Mouse (Mus musculus) CH12.LX (cell line): ENCODE results near the gene Cdca3. TPM values are rescaled to one million over a fixed set of nuclear protein-coding genes. Genes with fewer than 3 reads are reported as not detected.

Experiments used
- DNase-seq: peaks from one replicate; pipeline ENCODE4 v3.0.0-alpha.2; 2013; ENCODE audit errors: extremely low read depth
- H3K27ac ChIP-seq: 2 replicates; pipeline ENCODE4 v1.5.1; 2012; ENCODE audit warnings: low read depth, mild to moderate bottlenecking, control low read depth, moderate library complexity; ENCODE audit not compliant: insufficient read depth
- H3K27me3 ChIP-seq: replicated peaks from 2 replicates; pipeline ENCODE3; 2012; ENCODE audit warnings: inconsistent platforms
- H3K36me3 ChIP-seq, 2 experiments: replicated peaks in 1 of 2; 2 replicates each; pipeline versions ENCODE3 to v1.6.1; 2012; ENCODE audit warnings: inconsistent platforms in 1 of 2, low read length in 1 of 2, mild to moderate bottlenecking in 1 of 2, mixed read lengths in 1 of 2, moderate library complexity in 1 of 2; ENCODE audit not compliant: control insufficient read depth in 1 of 2, insufficient read depth in 1 of 2
- H3K4me1 ChIP-seq, 2 experiments: 2 replicates each; pipeline ENCODE4 v1.6.1; 2012; ENCODE audit warnings: inconsistent platforms in 1 of 2, moderate library complexity in 1 of 2; ENCODE audit not compliant: insufficient read depth in 2 of 2, control insufficient read depth in 1 of 2
- H3K4me2 ChIP-seq: 2 replicates; pipeline ENCODE4 v1.6.1; 2012; ENCODE audit warnings: low read depth, mild to moderate bottlenecking, control low read depth; ENCODE audit not compliant: poor library complexity, insufficient read depth, severe bottlenecking
- H3K4me3 ChIP-seq, 3 experiments: fragments of 150-350 bp in 1 of 3; sonication (generic) in 1 of 3; replicated peaks in 1 of 3; 2 replicates each; pipeline versions ENCODE3 to v1.5.1; 2011 to 2012; ENCODE audit warnings: low read depth in 2 of 3, low read length in 2 of 3, mild to moderate bottlenecking in 2 of 3, moderate library complexity in 2 of 3, control low read depth in 1 of 3, improper control_type of control experiment in 1 of 3, inconsistent platforms in 1 of 3, mixed read lengths in 1 of 3; ENCODE audit not compliant: poor library complexity in 1 of 3
- H3K79me2 ChIP-seq: replicated peaks from 2 replicates; pipeline ENCODE4 v1.6.1; 2012; ENCODE audit warnings: mild to moderate bottlenecking, moderate library complexity; ENCODE audit not compliant: control insufficient read depth, poor library complexity, insufficient read depth, severe bottlenecking; ENCODE audit errors: extremely low read depth
- H3K9ac ChIP-seq: 2 replicates; pipeline ENCODE4 v1.6.1; 2012; ENCODE audit warnings: low read depth, mild to moderate bottlenecking, control low read depth, moderate library complexity; ENCODE audit not compliant: insufficient read depth
- H3K9me3 ChIP-seq: replicated peaks from 2 replicates; pipeline ENCODE3; 2012; ENCODE audit warnings: low read length, inconsistent platforms, mixed read lengths
- E2F4 ChIP-seq: IDR thresholded peaks from 2 replicates; pipeline ENCODE4 v1.6.1; 2011; ENCODE audit warnings: low read depth, low read length, improper control_type of control experiment; ENCODE audit not compliant: insufficient replicate concordance
- ELF1 ChIP-seq: IDR thresholded peaks from 2 replicates; pipeline ENCODE4 v1.6.1; 2014; ENCODE audit warnings: low read depth, mild to moderate bottlenecking, inconsistent platforms, low read length, improper control_type of control experiment
- EP300 ChIP-seq: IDR thresholded peaks from 2 replicates; pipeline ENCODE4 v1.6.1; 2011; ENCODE audit warnings: low read length, improper control_type of control experiment
- ETS1 ChIP-seq: conservative IDR thresholded peaks from 2 replicates; pipeline ENCODE4 v1.6.1; 2012; ENCODE audit warnings: low read depth, mild to moderate bottlenecking, inconsistent platforms, low read length, improper control_type of control experiment, moderate library complexity
- GABPA ChIP-seq: IDR thresholded peaks from 2 replicates; pipeline ENCODE4 v1.6.1; 2012; ENCODE audit warnings: low read depth, low read length, improper control_type of control experiment, inconsistent platforms; ENCODE audit not compliant: insufficient replicate concordance
- HCFC1 ChIP-seq: IDR thresholded peaks from 2 replicates; pipeline ENCODE4 v1.6.1; 2012; ENCODE audit warnings: low read depth, mild to moderate bottlenecking, inconsistent platforms, low read length, improper control_type of control experiment
- IRF4 ChIP-seq: IDR thresholded peaks from 2 replicates; pipeline ENCODE4 v1.6.1; 2014; ENCODE audit warnings: low read depth, mild to moderate bottlenecking, inconsistent platforms, low read length, improper control_type of control experiment
- MAFK ChIP-seq: IDR thresholded peaks from 2 replicates; pipeline ENCODE4 v1.6.1; 2011; ENCODE audit warnings: low read length, improper control_type of control experiment; ENCODE audit not compliant: insufficient replicate concordance
- MAX ChIP-seq: IDR thresholded peaks from 2 replicates; pipeline ENCODE4 v1.6.1; 2011; ENCODE audit warnings: low read length, improper control_type of control experiment
- MAZ ChIP-seq: IDR thresholded peaks from 2 replicates; pipeline ENCODE4 v1.6.1; 2012; ENCODE audit warnings: low read depth, mild to moderate bottlenecking, inconsistent platforms, low read length, improper control_type of control experiment, moderate library complexity
- MXI1 ChIP-seq: IDR thresholded peaks from 2 replicates; pipeline ENCODE4 v1.6.1; 2011; ENCODE audit warnings: mild to moderate bottlenecking, low read depth, low read length, improper control_type of control experiment
- MYC ChIP-seq: IDR thresholded peaks from 2 replicates; pipeline ENCODE4 v1.6.1; 2011; ENCODE audit warnings: low read depth, mild to moderate bottlenecking, improper control_type of control experiment, low read length
- NELFE ChIP-seq: IDR thresholded peaks from 2 replicates; pipeline ENCODE4 v1.6.1; 2011; ENCODE audit warnings: low read depth, low read length, improper control_type of control experiment
- POLR2A ChIP-seq: IDR thresholded peaks from 2 replicates; pipeline ENCODE4 v1.6.1; 2011; ENCODE audit warnings: low read depth, mild to moderate bottlenecking, improper control_type of control experiment, low read length
- POLR2AphosphoS2 ChIP-seq: IDR thresholded peaks from 2 replicates; pipeline ENCODE4 v1.6.1; 2011; ENCODE audit warnings: low read depth, low read length, improper control_type of control experiment
- RAD21 ChIP-seq: IDR thresholded peaks from 2 replicates; pipeline ENCODE4 v1.6.1; 2011; ENCODE audit warnings: low read depth, mild to moderate bottlenecking, low read length, improper control_type of control experiment, moderate library complexity
- SMC3 ChIP-seq: IDR thresholded peaks from 2 replicates; pipeline ENCODE4 v1.6.1; 2011; ENCODE audit warnings: low read depth, low read length, improper control_type of control experiment
- TBP ChIP-seq: conservative IDR thresholded peaks from 2 replicates; pipeline ENCODE4 v1.6.1; 2011; ENCODE audit warnings: low read depth, low read length, improper control_type of control experiment
- ZC3H11A ChIP-seq: IDR thresholded peaks from 2 replicates; pipeline ENCODE4 v1.6.1; 2012; ENCODE audit warnings: low read depth, mild to moderate bottlenecking, inconsistent platforms, low read length, improper control_type of control experiment
- ZNF384 ChIP-seq: IDR thresholded peaks from 2 replicates; pipeline ENCODE4 v1.6.1; 2012; ENCODE audit warnings: low read depth, low read length, improper control_type of control experiment, inconsistent platforms
- dilution Hi-C: fragments of 300-500 bp; cut with MboI; formaldehyde crosslinking; loops from 2 replicates; pipeline ENCODE4 v1.14.3; 2020; ENCODE audit warnings: low sequenced_read_pairs; ENCODE audit not compliant: extremely low pct_unique_long_range_greater_than_20kb, extremely low pct_ligation_motif_present
- in situ Hi-C: fragments of 300-500 bp; cut with MboI; formaldehyde crosslinking; loops from 3 replicates; pipeline ENCODE4 v1.14.3; 2019; ENCODE audit warnings: low sequenced_read_pairs, low pct_ligation_motif_present, low pct_unique_long_range_greater_than_20kb, mixed read lengths
- polyA plus RNA-seq: library from polyadenylated mRNA; unstranded; fragments of >175 nt; gene quantifications from 2 replicates; pipeline ENCODE4 v1.2.1, GENCODE M21; 2012; ENCODE audit warnings: low read depth; ENCODE audit not compliant: insufficient read length
- total RNA-seq, 2 experiments: library from RNA; depleted of rRNA; stranded (reverse); fragments of 300-350 nt in 1 of 2; fragments of >200 nt in 1 of 2; gene quantifications; 2 replicates each; pipeline ENCODE4 v1.2.3; 2012 to 2014

The Cdca3 gene
- total and polyA plus RNA-seq, 3 experiments: 117 to 229 (median 224) TPM

DNA sequence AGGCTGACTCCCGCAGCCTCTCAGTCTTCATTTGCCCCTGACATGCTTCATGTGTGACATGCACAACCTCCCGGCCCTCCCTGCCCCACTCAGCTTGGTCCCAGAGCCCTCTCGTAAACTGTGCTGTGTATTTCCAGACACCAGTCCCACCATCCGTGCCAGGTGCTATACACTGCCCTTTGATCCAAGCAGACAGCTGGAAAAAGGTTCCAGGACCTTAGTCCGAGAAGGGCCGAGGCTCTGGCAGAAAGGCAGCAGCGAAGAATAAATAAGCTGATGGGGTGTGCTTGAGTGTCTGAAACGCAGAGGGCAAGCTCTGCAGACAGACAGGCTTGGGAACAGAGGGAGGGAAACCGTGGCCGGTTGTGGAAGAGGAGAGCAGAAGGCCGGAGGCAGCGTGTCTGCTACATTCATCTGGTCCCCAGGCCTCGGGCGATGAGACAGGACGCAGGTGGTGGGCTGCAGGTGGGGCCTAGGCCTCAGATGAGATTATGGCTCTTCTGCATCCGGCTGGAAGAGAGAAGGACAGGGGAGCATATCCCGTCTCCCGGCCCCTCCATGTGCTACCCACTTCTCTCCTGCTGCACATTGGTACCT is 36.5 kb downstream of the Cdca3 start:
- H3K4me2 ChIP-seq: no peak overlapping the region
- dilution Hi-C loops (no loop called here), in situ Hi-C loops (loop anchor here (5.0 to 25.0 kb wide), 2 partner anchors 36 to 171 kb away; partner anchors contain the start of genes Acrbp and Ing4)
- no peaks in the 10 kb centered on the region for H3K79me2 ChIP-seq
- no peaks in the 10 kb centered on the region for H3K9me3 ChIP-seq
- peaks cover 22% of the 10 kb centered on the region for H3K27me3 ChIP-seq
- TF ChIP-seq MAX: no peak
- TF ChIP-seq POLR2A: no peak
- no peak for TF ChIP-seq MXI1
- TF ChIP-seq RAD21: no peak
- TF ChIP-seq ELF1: no peak
- no peak for TF ChIP-seq POLR2AphosphoS2
- TF ChIP-seq ZC3H11A: no peak
- TF ChIP-seq ZNF384: no peak
- TF ChIP-seq ETS1: no peak
- TF ChIP-seq SMC3: no peak
- no peak for TF ChIP-seq TBP
- no peak for TF ChIP-seq E2F4
- no peak for TF ChIP-seq NELFE
- no peak for TF ChIP-seq HCFC1
- no peak for TF ChIP-seq EP300
- TF ChIP-seq MAFK: no peak
- no peak for TF ChIP-seq IRF4
- TF ChIP-seq MAZ: no peak
- TF ChIP-seq GABPA: no peak
- H3K4me1 ChIP-seq: peaks cover 23 to 29% of the 10 kb centered on the region in 2 experiments
- no peak for DNase-seq
- H3K36me3 ChIP-seq: no peaks in the 10 kb centered on the region
- H3K27ac ChIP-seq: no peak overlapping the region
- H3K4me3 ChIP-seq: no peak overlapping the region
- H3K9ac ChIP-seq: no peak overlapping the region

DNA sequence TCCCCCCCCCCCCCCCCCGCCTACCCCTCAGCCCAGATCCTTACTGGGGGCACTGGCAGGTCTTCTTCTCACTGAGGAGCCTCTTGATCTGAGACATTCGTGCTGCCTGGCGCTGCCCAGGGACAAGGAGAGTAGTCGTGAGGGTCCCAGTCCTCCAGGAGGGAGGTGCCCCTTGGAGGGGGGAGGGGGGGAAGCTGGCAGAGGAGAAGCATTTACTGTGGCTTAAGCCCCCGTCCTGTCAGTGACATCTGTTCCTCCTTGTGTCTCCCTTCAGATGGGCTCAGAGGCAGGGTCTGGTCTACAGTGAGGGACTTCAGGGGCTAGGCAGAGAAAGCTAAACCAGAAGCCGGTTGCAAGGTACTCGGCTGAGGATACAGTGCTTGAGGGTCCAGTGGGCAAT is 37.2 kb downstream of the Cdca3 start:
- DNase-seq: no peak
- H3K4me3 ChIP-seq: no peak overlapping the region
- H3K27me3 ChIP-seq: peaks cover 22% of the 10 kb centered on the region
- no peaks in the 10 kb centered on the region for H3K79me2 ChIP-seq
- peaks cover 18 to 29% of the 10 kb centered on the region in 2 experiments for H3K4me1 ChIP-seq
- no peak overlapping the region for H3K9ac ChIP-seq
- no peak for TF ChIP-seq MYC
- no peak overlapping the region for H3K4me2 ChIP-seq
- H3K36me3 ChIP-seq: no peaks in the 10 kb centered on the region
- no peak overlapping the region for H3K27ac ChIP-seq
- in situ Hi-C loops (loop anchor here (5.0 to 25.0 kb wide), 2 partner anchors 36 to 171 kb away; partner anchors contain the start of genes Acrbp and Ing4), dilution Hi-C loops (no loop called here)
- no peaks in the 10 kb centered on the region for H3K9me3 ChIP-seq
